Mouse (Mus musculus): ENCODE measurements around the gene Cdk5rap2. TPM values are rescaled to one million over a fixed set of nuclear protein-coding genes. Genes with fewer than 3 reads are reported as not detected.

The Cdk5rap2 gene
- 23.7 and 26.1 TPM in 2 replicates for polyA plus RNA-seq (2015; fragmentation: Nextera tagmentation; extraction: Ambion mirVana)

DNA sequence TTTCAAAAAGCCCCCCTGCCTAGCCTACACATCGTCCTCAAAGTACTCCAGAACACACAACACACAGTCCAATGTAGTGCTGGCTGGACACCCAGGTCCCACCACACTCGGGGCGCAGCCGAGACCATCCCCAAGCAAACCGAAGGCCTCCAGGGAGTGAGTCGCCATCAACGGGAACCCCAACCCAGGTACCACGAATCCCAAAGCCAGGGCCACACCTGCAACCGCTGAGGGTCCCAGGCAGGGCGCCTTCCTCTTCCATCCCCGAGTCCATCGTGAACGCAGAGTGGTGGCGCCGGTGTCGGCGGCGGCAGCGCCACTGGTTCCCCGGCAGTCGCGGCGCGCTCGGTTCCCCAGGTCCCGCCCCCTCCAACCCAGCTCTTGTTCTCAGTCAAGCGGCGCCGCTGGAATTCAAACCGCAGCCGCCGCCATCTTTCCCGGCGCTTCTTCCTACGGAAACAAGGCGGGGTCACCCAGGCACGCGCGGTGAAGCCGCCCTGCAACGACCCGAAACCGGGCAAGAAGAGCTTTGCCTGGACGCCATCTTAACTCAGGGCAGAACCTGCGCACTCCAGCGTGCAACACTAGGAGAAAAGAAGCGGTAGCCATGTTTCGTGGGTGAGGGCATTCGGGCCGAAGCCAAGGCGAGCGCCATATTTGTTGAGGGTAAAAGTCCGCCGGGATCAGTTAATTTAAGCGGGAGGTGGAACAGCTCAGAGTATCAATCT lies at the start of gene Cdk5rap2:
TSS of gene Cdk5rap2 (minus strand) at position 450 of the 728 bp plus-strand sequence.
- H3K4me3 ChIP-seq = peak within 1 kb of the TSS; percentile 85
- peak within 1 kb of the TSS; percentile 88 for H3K9ac ChIP-seq
- H3K4me1 ChIP-seq = peaks cover 46% of the 10 kb centered on the region
- peak within 1 kb of the TSS; percentile 88 for H3K27ac ChIP-seq
- 0 out of 2 replicates have a peak, but pooled peaks cover 3% of the 10 kb centered on the region for H3K36me3 ChIP-seq
- ATAC-seq (ENCODE audit: insufficient number of reproducible peaks, insufficient read depth, low FRiP score, low TSS enrichment, low read depth) = peak; percentile 98
- no peaks in the 10 kb centered on the region for H3K27me3 ChIP-seq
- no peaks in the 10 kb centered on the region for H3K9me3 ChIP-seq
- H3K4me2 ChIP-seq = peak within 1 kb of the TSS; percentile 68
- WGBS = under 1% methylated on average over 55 of the region's 55 CpGs

DNA sequence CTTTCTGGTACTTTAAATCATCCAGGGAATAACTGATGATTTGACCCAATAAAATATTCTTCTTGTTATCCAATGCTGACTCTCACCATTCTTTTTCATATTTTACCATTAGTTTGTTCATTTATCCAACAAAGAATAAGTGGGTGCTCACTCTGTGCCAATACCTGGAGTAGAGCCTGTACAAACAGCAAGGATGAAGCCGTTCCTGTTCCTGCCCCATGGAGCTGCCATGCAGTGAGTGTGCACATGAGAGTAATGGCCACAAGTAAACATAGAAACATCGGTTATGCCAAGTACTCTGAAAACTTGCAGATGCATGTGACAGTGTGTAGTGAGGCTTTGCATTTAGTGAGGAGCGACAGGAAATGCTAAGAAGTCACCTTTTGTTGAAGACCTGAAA lies 41.9 kb upstream of the Cdk5rap2 start:
- no peaks in the 10 kb centered on the region for H3K4me1 ChIP-seq
- H3K4me3 ChIP-seq = no peak overlapping the region
- 85% methylated on average over 3 of the region's 3 CpGs for WGBS
- H3K36me3 ChIP-seq = no peaks in the 10 kb centered on the region
- no peaks in the 10 kb centered on the region for H3K27me3 ChIP-seq
- H3K4me2 ChIP-seq = no peak overlapping the region
- ATAC-seq (ENCODE audit: insufficient number of reproducible peaks, insufficient read depth, low FRiP score, low TSS enrichment, low read depth) = no peak
- no peak overlapping the region for H3K27ac ChIP-seq
- no peak overlapping the region for H3K9ac ChIP-seq
- no peaks in the 10 kb centered on the region for H3K9me3 ChIP-seq

DNA sequence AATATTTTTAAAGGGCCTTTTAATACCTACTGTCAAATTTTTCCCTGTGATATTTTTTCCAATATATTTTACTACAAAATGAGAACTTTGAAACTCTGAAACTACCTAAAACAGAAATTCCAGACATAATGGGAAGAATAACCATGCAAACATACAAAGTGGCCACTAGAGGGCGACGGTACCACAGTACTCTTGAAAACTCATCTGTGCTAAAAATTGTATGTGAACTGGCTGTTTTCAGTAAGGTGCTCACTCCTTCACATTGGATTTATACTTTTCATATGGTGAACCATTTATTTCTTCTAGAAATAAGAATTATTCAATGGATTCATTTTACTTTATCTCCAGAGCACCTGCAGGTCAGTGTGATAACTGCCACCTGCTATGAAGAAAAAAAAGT lies 41.5 kb upstream of the Cdk5rap2 start:
- H3K27ac ChIP-seq = no peak overlapping the region
- no peaks in the 10 kb centered on the region for H3K27me3 ChIP-seq
- H3K4me3 ChIP-seq = no peak overlapping the region
- no peak overlapping the region for H3K9ac ChIP-seq
- 0% methylated on average over 2 of the region's 2 CpGs for WGBS
- no peaks in the 10 kb centered on the region for H3K36me3 ChIP-seq
- no peaks in the 10 kb centered on the region for H3K4me1 ChIP-seq
- ATAC-seq (ENCODE audit: insufficient number of reproducible peaks, insufficient read depth, low FRiP score, low TSS enrichment, low read depth) = no peak
- no peaks in the 10 kb centered on the region for H3K9me3 ChIP-seq
- no peak overlapping the region for H3K4me2 ChIP-seq

DNA sequence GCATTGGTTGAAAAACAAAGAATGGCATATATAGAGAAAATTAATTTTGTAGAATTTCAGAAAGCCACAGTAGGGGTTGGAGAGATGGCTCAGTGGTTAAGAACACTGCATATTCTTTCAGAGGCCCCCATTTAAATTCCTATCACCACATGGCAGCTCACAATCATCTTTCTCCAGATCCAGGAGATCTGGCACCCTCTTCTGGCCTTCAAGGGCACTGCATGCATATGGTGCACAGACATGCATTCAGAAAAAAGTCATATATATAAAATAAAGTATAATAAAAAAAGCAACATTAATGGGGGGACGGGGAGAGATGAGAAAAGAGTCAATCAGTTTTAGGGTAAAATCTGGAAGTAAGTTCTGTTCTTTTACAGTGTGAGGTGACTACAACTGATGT lies 39.4 kb upstream of the Cdk5rap2 start:
- Histone ChIP-seq H3K27ac (no peak overlapping the region), H3K9ac (no peak overlapping the region), H3K9me3 (no peaks in the 10 kb centered on the region), H3K4me2 (no peak overlapping the region), H3K4me1 (no peaks in the 10 kb centered on the region), H3K4me3 (no peak overlapping the region), H3K27me3 (no peaks in the 10 kb centered on the region), H3K36me3 (no peaks in the 10 kb centered on the region)
- 92% methylated on average over 1 of the region's 1 CpGs for WGBS
- ATAC-seq (ENCODE audit: insufficient number of reproducible peaks, insufficient read depth, low FRiP score, low TSS enrichment, low read depth) = no peak

DNA sequence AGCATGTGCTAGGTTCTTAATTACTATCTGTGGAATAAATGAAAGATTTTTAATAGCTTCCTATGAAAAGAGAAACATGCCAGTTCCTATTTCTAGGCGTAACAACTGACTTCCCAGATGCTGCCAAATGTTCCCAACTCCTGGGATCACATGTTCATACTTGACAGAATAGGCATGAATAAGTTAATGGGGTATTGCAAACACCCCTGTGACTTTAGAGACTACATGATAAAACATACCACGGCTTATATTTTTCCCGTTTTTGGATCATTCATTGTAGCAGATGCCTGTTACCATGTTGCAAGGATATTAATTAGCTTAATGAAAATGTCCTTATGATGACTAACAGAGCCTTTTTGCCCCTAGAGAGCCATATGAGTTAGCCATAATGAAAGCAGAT lies 36.5 kb upstream of the Cdk5rap2 start:
- Histone ChIP-seq H3K4me3 (no peak overlapping the region), H3K4me1 (no peaks in the 10 kb centered on the region), H3K9me3 (no peaks in the 10 kb centered on the region), H3K36me3 (no peaks in the 10 kb centered on the region), H3K9ac (no peak overlapping the region), H3K4me2 (no peak overlapping the region), H3K27me3 (no peaks in the 10 kb centered on the region), H3K27ac (no peak overlapping the region)
- WGBS = 87% methylated on average over 3 of the region's 3 CpGs
- ATAC-seq (ENCODE audit: insufficient number of reproducible peaks, insufficient read depth, low FRiP score, low TSS enrichment, low read depth) = no peak

DNA sequence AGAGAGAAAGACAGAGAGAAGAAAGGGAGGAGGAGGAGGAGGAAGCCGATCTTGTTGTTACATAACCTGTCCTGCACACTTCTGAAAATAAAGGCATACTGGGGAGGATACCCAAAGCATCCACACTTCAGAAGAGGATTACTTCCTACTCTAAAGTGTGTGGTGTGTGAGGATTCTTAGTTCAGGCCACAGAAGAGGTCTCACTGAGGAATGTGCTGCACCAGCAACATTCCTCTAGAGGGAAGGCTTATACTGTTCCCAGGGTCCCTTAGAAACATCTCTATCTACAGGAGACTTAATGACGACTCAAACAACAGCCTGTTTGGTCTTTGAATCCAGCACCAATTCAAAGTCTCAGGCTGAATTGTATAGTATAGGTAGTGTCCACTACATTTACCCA lies 10.0 kb upstream of the Cdk5rap2 start:
- Histone ChIP-seq H3K27ac (no peak overlapping the region), H3K4me3 (no peak overlapping the region), H3K4me1 (no peaks in the 10 kb centered on the region), H3K9ac (no peak overlapping the region), H3K4me2 (no peak overlapping the region), H3K9me3 (no peaks in the 10 kb centered on the region), H3K36me3 (no peaks in the 10 kb centered on the region), H3K27me3 (no peaks in the 10 kb centered on the region)
- 79% methylated on average over 2 of the region's 2 CpGs for WGBS
- no peak for ATAC-seq (ENCODE audit: insufficient number of reproducible peaks, insufficient read depth, low FRiP score, low TSS enrichment, low read depth)

DNA sequence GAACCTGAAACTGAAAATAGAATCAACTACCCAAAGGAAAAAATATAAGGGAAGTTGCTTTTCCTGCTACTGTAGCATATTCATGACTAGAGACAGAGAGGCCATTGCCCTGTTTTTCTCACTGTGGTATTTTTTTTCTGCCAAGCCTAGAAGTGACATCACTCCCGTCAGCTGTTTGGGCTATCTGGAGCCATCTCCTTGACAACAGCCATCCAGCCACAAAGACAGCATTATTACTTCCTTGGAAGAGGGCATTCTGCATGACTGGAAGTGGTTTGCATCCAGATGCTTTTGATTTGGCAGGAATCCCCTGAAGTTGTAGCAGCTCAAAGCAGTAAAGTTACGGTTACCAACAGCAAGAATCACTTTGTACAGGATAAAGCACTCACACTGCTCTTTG lies 1.9 kb upstream of the Cdk5rap2 start:
- Histone ChIP-seq H3K4me1 (peaks cover 41% of the 10 kb centered on the region), H3K27ac (no peak overlapping the region; the same call in 1 of the 2 replicates), H3K4me3 (no peak overlapping the region), H3K4me2 (no peak overlapping the region), H3K27me3 (no peaks in the 10 kb centered on the region), H3K9ac (no peak overlapping the region), H3K9me3 (no peaks in the 10 kb centered on the region), H3K36me3 (no peaks in the 10 kb centered on the region)
- no peak for ATAC-seq (ENCODE audit: insufficient number of reproducible peaks, insufficient read depth, low FRiP score, low TSS enrichment, low read depth)
- 18% methylated on average over 2 of the region's 2 CpGs for WGBS

DNA sequence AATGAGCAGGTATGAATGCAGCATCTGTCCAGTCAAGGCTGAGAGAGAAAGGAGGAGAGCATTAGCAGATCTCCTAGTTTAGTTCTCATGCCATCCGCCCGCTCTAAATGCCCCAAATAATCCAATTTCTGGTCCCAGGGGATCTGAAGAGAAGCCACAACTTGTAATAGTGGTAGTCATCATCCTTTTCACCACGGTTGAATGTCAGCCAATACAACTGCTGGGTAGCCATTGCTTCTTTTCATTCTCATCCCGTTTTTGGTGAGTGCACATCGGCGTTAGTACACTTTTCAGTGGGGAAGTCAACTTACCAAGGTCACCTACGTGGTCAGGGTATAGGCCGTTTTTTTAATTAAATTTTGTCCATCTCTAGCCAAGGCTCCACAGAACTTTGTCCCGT lies 787 bp downstream of the Cdk5rap2 start:
- ATAC-seq (ENCODE audit: insufficient number of reproducible peaks, insufficient read depth, low FRiP score, low TSS enrichment, low read depth) = no peak
- 13% methylated on average over 9 of the region's 9 CpGs for WGBS
- Histone ChIP-seq H3K9ac (peak overlapping the region; percentile 88), H3K36me3 (0 out of 2 replicates have a peak, but pooled peaks cover 8% of the 10 kb centered on the region), H3K4me3 (peak overlapping the region; percentile 85), H3K27ac (no peak overlapping the region), H3K9me3 (no peaks in the 10 kb centered on the region), H3K27me3 (no peaks in the 10 kb centered on the region), H3K4me2 (peak overlapping the region; percentile 68), H3K4me1 (peaks cover 46% of the 10 kb centered on the region)

DNA sequence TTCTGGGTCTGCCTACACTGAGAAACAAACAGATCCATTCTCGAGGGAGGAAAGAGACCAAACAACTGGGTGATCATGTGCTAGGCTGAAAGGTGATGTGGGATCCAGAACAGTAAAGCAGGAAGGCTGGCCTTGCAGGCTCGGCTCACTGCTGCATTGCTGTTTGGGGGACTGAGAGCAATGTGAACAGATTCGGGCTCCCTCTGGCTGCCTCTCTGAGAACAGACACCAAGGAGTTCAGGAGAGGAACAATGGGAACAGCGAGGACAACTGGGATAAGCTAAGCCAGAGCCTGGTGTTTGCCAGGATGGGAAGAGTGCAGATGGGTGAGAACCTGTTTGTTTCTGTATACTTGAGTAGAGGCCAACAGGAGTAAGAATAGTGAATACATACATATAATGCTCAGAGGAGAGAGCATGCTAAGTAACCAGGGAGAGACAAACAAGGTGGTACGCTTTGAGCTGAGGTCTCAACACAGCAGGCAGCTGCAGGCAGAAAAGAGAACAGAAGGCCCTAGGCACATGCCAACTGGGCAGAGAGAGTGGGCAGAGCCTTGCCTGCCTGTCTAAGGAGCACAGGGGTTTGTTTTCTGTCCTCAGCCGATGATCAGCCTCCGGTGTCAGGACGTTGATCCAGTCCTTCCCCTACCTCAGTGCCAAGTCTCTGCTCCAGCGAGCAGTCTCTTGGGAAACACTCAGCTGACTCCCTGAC lies 8.0 kb downstream of the Cdk5rap2 start:
- WGBS = 76% methylated on average over 9 of the region's 9 CpGs
- Histone ChIP-seq H3K27me3 (no peaks in the 10 kb centered on the region), H3K9ac (no peak overlapping the region), H3K4me3 (no peak overlapping the region), H3K36me3 (peaks cover 56% of the 10 kb centered on the region), H3K4me1 (peaks cover 5% of the 10 kb centered on the region; the same call in 1 of the 2 replicates), H3K9me3 (no peaks in the 10 kb centered on the region), H3K27ac (no peak overlapping the region), H3K4me2 (no peak overlapping the region)
- ATAC-seq (ENCODE audit: insufficient number of reproducible peaks, insufficient read depth, low FRiP score, low TSS enrichment, low read depth) = no peak

DNA sequence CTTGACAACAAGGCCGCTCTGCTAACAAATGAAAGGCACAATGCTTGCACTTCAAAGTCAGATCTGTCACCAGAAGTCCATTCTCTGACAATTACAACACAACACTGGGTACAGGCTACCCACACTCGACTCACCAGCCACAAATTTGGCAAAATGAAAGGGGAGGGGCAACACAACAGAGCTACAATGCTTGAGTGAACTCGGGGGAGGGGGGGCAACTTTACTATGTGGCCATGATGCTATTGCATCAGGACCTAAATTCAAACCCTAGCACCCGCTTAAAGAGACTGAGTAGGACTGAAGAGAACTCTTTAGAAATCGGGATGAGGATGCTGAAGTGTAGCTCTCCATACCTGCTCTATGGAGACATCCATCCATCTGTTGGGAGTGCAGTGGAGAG lies 10.8 kb downstream of the Cdk5rap2 start:
- no peak overlapping the region for H3K4me3 ChIP-seq
- no peak overlapping the region for H3K9ac ChIP-seq
- WGBS = 92% methylated on average over 5 of the region's 5 CpGs
- no peak overlapping the region for H3K27ac ChIP-seq
- H3K4me1 ChIP-seq = no peaks in the 10 kb centered on the region
- peaks cover 52% of the 10 kb centered on the region for H3K36me3 ChIP-seq
- no peaks in the 10 kb centered on the region for H3K27me3 ChIP-seq
- no peak for ATAC-seq (ENCODE audit: insufficient number of reproducible peaks, insufficient read depth, low FRiP score, low TSS enrichment, low read depth)
- no peaks in the 10 kb centered on the region for H3K9me3 ChIP-seq
- H3K4me2 ChIP-seq = no peak overlapping the region

DNA sequence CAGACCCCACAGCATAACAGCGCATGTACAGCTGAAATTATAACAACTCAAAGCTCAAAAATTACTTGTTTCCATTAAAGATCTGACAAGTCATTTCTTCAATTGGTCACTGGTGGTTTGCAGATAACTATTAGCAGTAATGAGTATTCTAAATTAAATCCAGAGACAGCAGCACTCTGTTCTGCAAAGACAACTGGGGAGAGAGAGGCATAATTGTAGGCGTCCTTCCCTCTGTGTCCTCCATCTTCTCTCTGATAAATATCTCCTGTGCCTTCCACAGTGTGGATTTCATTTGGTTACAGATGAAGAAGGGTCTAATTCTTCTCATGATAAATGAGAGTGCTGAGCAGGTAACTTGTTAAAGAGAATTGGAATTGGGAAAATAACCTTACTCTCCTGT lies 11.2 kb downstream of the Cdk5rap2 start:
- no peak for ATAC-seq (ENCODE audit: insufficient number of reproducible peaks, insufficient read depth, low FRiP score, low TSS enrichment, low read depth)
- no peak overlapping the region for H3K4me2 ChIP-seq
- WGBS = 88% methylated on average over 2 of the region's 2 CpGs

DNA sequence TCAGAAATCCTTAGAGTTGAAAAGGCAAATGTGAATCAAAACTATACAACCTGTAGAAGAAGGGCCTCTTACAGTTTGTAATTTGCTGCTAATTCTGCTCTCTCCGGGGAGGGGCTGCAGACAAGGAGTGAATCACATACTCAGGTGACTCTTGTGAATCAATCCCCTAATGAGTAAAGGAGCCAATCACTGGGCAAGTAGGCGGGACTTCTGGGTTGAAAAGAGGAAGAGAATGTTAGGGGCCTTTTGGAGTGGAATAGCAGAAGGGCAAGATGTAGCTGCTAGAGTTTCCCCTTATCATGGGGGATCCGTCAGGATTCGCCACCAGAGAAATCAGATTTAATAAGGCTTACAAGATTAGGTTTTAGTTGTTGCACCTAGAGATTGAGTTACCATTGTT lies 12.2 kb downstream of the Cdk5rap2 start:
- H3K36me3 ChIP-seq = peaks cover 55% of the 10 kb centered on the region
- ATAC-seq (ENCODE audit: insufficient number of reproducible peaks, insufficient read depth, low FRiP score, low TSS enrichment, low read depth) = no peak
- WGBS = 71% methylated on average over 4 of the region's 4 CpGs

More for the DNA sequence above, 11.2 kb downstream of the Cdk5rap2 start:
- H3K4me3 ChIP-seq = no peak overlapping the region
- peaks cover 52% of the 10 kb centered on the region for H3K36me3 ChIP-seq
- no peak overlapping the region for H3K27ac ChIP-seq
- no peak overlapping the region for H3K9ac ChIP-seq
- H3K4me1 ChIP-seq = no peaks in the 10 kb centered on the region
- no peaks in the 10 kb centered on the region for H3K9me3 ChIP-seq
- H3K27me3 ChIP-seq = no peaks in the 10 kb centered on the region

More for the DNA sequence above, 12.2 kb downstream of the Cdk5rap2 start:
- Histone ChIP-seq H3K9me3 (no peaks in the 10 kb centered on the region), H3K4me3 (no peak overlapping the region), H3K4me2 (no peak overlapping the region), H3K27ac (no peak overlapping the region), H3K27me3 (no peaks in the 10 kb centered on the region), H3K4me1 (no peaks in the 10 kb centered on the region), H3K9ac (no peak overlapping the region)

All from embryonic facial prominence, embryonic 13.5 days (tissue).